Mouse (Mus musculus) testis, adult 2 months (tissue): ENCODE results near the gene Dgke.

ENCODE experiments used
- CTCF ChIP-seq: fragments of 200-500 bp; IDR thresholded peaks from 2 replicates; pipeline ENCODE4 v1.5.1; 2012; ENCODE audit warnings: low read depth, mild to moderate bottlenecking, inconsistent platforms, low read length, moderate library complexity; ENCODE audit not compliant: control insufficient read depth, insufficient read depth, insufficient replicate concordance
- POLR2A ChIP-seq: fragments of 200-500 bp; IDR thresholded peaks from 2 replicates; pipeline ENCODE4 v1.6.1; 2012; ENCODE audit warnings: low read depth, mild to moderate bottlenecking, inconsistent platforms, low read length, moderate library complexity; ENCODE audit not compliant: control insufficient read depth

GRCm38 (mm10) chr11:88988956-88989355, 77.7 kb downstream of the Dgke start:
- no peak for TF ChIP-seq CTCF
- TF ChIP-seq POLR2A = no peak
